Mouse (Mus musculus): ENCODE measurements around the gene Gla.
"Not testable (repeated sequence)": the region's sequence is repeated elsewhere in the genome, so short reads cannot be mapped to it uniquely, and the experiment has no call there.

The Gla gene

GRCm38 (mm10) chrX:134588997-134589396 lies 11.9 kb downstream of the Gla start:
- no peak for DNase-seq (ENCODE audit: extremely low spot score, low spot score)

GRCm38 (mm10) chrX:134588261-134588660 lies 12.7 kb downstream of the Gla start:
- no peak for DNase-seq (ENCODE audit: extremely low spot score, low spot score)

DNA sequence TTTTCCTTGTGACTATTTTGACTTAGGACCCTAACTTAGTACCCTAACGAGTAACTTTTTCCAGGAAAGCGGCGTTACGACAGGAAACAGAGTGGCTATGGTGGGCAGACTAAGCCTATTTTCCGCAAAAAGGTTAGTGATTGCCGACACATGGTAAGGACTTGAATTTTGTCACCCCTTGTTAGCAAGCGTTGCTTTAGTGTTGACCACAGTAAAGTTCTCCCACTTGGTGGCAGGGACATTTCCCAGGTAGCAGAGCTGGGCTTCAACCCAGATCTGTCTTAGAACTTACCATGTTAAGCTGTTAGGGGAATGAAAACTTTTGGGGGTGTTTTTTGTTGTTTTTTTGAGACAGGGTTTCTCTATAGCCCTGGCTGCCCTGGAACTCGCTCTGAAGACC lies 14.5 kb downstream of the Gla start:
- no peak for DNase-seq (ENCODE audit: extremely low spot score, low spot score)

- peak; percentile 82 for DNase-seq (ENCODE audit: extremely low spot score, low spot score)
These were observed 15.6 kb downstream of the Gla start, which contains the start of gene Rpl36a for GRCm38 (mm10) chrX:134585103-134586002. TSS of gene Rpl36a (plus strand) at chrX:134585654.

DNA sequence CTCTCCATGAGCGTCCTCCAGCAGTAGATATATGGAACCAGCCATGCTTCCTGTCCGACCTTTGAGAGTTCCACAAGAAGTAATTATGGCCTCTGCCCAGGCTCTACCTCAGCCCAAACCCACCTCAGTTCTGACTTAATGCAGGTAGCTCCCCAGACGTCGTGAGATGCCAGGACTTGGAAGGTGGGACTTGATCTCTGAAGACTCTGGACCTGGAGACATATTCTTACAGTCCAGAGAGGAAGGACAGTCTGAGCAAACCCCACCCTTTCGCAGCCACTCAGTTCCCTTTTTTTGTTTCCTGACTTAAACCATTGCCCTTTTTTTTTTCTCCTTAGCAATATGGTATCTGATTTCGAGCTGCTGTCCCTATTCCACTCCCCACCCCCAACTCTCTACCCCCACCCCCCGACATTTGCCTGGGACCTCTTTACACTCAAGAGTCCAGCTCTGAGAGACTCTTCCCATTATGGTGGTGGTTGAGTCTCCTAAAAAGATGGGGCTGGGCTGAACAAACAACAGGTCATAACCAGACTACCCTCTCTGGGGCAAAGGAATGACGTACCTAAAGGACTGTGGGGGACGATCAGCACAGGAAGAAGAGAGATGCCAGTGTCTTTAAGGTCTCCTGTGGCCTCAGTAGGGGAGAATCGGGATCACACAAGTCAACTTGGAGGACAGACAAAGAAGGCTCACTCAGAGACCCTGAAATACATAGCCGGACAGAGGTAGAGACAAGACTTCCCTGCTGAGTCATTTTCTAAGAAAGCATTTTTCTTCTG lies 17.8 kb downstream of the Gla start, which contains the start of gene Btk:
Btk (minus strand) TSS at position 683 of the 782 bp plus-strand sequence.
- no peak for DNase-seq (ENCODE audit: extremely low spot score, low spot score)

DNA sequence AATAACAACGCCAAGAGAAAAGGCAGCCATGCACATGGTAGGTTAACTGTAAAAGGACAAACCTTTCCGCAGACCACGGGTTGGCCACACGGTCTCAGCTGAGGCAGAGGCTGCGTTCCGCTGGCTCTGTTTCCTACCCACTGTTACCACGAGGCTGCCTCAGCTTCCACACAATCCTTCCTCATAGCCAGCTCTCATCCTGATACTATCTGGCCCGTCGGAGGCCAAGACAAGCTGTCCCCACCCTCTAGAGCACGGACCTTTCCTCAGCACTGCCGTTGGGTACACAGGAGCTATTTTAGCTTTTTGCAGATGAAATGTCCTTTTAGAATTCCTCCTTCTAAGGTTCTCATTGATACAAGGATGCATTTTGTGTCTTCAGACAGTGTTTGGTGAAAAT lies 18.7 kb downstream of the Gla start:
- DNase-seq (ENCODE audit: extremely low spot score, low spot score) = no peak

- DNase-seq (ENCODE audit: extremely low spot score, low spot score) = no peak
These were observed 20.2 kb downstream of the Gla start for GRCm38 (mm10) chrX:134580528-134581305.

- no peak for DNase-seq (ENCODE audit: extremely low spot score, low spot score)
These were observed 23.0 kb downstream of the Gla start for GRCm38 (mm10) chrX:134577896-134578295.

DNA sequence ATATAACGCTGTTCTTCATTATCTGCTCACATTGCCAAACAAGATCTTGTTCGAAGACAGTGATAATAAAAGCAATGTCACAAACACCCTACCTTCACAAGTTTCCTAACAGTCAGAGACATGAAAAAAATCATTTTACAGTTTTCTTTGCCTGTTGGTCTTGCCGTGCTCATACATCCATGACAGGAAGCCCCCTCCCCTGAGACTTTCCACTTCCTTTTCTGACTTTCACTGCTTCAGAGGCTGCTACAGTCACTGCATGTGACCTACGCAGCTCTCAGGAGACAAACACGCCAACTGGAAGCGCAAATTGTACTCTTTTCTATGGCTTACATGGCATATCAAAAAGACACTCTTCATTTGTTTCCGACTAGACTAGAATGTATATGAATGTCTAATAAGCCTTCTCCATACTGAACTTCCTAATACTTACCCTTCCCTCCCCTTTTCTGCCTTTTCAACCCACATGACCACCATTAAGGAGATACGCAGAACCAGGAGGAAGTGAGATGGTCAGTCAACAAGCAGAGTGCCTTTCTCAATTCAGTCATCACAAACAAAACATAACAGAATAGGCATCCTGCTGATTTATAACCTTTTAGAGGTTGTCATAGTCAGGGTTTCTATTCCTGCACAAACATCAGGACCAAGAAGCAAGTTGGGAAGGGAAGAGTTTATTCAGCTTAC lies 34.2 kb downstream of the Gla start:
- no peak for DNase-seq (ENCODE audit: extremely low spot score, low spot score)

GRCm38 (mm10) chrX:134564326-134564725 lies 36.6 kb downstream of the Gla start:
- no peak for DNase-seq (ENCODE audit: extremely low spot score, low spot score)

GRCm38 (mm10) chrX:134554425-134554824 lies 46.5 kb downstream of the Gla start:
- no peak for DNase-seq (ENCODE audit: extremely low spot score, low spot score)

DNA sequence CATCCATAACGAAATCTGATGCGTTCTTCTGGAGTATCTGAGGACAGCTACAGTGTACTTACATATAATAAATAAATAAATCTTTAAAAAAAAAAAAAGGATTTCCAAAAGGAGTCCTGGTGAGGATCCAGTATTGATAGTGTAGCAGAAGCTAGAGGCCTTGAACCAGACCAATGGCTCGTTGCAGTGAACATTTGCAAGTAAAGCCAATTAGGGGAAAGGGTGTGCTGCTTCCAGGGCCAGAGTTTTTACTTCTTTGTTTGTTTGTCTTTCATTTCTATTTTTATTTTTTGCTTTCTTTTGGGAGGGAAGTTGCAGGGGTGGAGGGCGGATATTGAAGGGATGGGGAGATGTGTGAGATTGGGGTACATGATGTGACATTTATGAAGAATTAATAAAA lies 47.6 kb downstream of the Gla start:
- DNase-seq (ENCODE audit: extremely low spot score, low spot score) = no peak

DNA sequence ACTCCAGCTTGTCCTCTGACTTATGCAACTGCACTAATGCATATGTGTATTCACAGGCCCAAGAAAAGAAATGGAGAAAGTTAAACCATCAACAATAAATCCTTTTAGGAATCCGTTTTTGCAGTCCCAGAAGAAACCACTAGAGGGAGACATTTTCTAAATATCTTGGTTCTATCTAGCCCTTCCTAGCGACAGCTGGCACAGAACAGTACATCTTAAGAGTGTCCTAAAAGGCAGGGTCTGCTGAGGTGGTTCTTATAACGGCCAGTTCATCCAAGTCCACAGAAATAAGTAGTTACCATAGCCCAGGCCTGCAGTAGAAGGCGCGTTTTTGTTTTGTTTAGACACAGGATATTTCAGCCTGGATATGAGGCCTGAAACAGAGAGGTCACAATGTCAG lies 50.0 kb downstream of the Gla start:
- peak; percentile 18 for DNase-seq (ENCODE audit: extremely low spot score, low spot score)

GRCm38 (mm10) chrX:134547330-134547729 lies 53.6 kb downstream of the Gla start:
- no peak for DNase-seq (ENCODE audit: extremely low spot score, low spot score)

DNA sequence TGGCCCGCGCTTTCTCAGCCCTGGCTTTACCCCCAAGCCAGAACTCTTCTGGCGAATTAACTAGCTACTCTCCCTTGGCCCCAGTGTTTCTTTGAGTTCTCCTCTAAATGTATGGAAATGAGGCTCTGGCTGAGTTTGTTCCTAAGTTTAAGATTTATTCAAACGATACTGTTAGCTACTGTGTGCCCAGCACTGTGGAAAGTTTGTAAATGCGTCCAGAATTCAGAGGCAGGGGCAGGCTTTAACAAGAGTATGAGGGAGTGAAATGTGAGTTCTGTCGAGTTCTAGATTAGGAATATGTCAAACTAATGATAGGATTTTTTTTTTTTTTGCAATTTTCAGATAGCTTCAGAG lies 59.0 kb downstream of the Gla start:
- no peak for DNase-seq (ENCODE audit: extremely low spot score, low spot score)

- peak; percentile 65 for DNase-seq (ENCODE audit: extremely low spot score, low spot score)
These were observed 59.6 kb downstream of the Gla start, which contains the start of gene Timm8a1 for GRCm38 (mm10) chrX:134541145-134541954. TSS of gene Timm8a1 (minus strand) at chrX:134541865.

DNA sequence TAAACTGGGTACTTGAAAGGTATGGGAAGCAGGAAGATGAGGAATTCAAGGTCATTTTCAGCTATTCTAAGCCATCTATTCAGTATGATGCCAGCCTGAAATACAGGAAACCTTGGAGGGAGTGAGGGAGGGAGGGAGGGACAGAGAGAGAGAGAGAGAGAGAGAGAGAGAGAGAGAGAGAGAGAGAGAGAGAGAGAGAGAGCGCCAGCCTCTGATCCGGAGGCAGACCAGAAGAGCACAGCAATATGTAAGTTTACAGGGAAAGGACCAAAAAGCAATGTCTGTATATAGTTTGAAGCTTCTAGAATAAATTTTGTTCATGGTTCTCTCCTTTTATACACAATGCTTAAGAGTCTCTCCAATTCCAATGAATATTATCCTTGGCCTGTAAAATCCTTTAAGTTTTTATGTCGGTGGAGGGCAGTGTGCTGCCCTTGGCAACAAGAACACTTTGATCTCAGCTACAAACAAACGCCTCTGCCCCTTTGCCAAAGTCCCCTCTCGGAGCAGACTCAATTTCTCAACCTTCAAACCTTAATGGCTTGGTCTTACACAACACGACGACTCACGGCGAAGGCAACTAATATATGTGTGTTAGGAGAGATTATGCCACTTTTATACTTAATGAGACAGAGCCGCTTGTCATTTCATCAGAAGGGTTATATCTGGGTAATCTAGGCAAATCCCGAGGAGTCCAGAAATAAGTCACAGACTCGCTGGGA lies 60.4 kb downstream of the Gla start:
- DNase-seq (ENCODE audit: extremely low spot score, low spot score) = no peak

GRCm38 (mm10) chrX:134539795-134540194 lies 61.1 kb downstream of the Gla start:
- not testable (repeated sequence) for DNase-seq (ENCODE audit: extremely low spot score, low spot score)

All from neural tube, embryonic 10.5 days (tissue).